Mouse (Mus musculus) midbrain, embryonic 16.5 days (tissue): ENCODE data around the gene Dpp9. TPM values are rescaled to one million over a fixed set of nuclear protein-coding genes. Genes with fewer than 3 reads are reported as not detected.

ENCODE experiments used
- ATAC-seq: fragments of 200-750 bp; cut with Nextera tagmentation; 2 replicates; pipeline ENCODE4 v1.8.0; 2017; ENCODE audit warnings: moderate TSS enrichment
- H3K27ac ChIP-seq: fragments of 300-500 bp; sonication (generic); 2 replicates; pipeline ENCODE4 v1.5.1; 2014; ENCODE audit warnings: mild to moderate bottlenecking, low read length, mixed read lengths
- H3K27me3 ChIP-seq: fragments of 300-500 bp; sonication (generic); 2 replicates; pipeline ENCODE4 v1.6.1; 2014; ENCODE audit warnings: low read depth, low read length, mixed read lengths; ENCODE audit not compliant: control insufficient read depth, insufficient read depth
- H3K36me3 ChIP-seq: fragments of 300-500 bp; sonication (generic); 2 replicates; pipeline ENCODE4 v1.6.1; 2014; ENCODE audit warnings: mild to moderate bottlenecking, low read length, moderate library complexity, mixed read lengths; ENCODE audit not compliant: control insufficient read depth, insufficient read depth
- H3K4me1 ChIP-seq: fragments of 300-500 bp; sonication (generic); 2 replicates; pipeline ENCODE4 v1.6.1; 2014; ENCODE audit warnings: mild to moderate bottlenecking, low read length, mixed read lengths; ENCODE audit not compliant: control insufficient read depth, insufficient read depth
- H3K4me2 ChIP-seq: fragments of 300-500 bp; sonication (generic); 2 replicates; pipeline ENCODE4 v1.6.1; 2014; ENCODE audit warnings: mild to moderate bottlenecking, low read length, mixed read lengths
- H3K4me3 ChIP-seq: fragments of 300-500 bp; sonication (generic); 2 replicates; pipeline ENCODE4 v1.5.1; 2014; ENCODE audit warnings: low read depth, mild to moderate bottlenecking, low read length, moderate library complexity, mixed read lengths
- H3K9ac ChIP-seq: fragments of 300-500 bp; sonication (generic); 2 replicates; pipeline ENCODE4 v1.6.1; 2014; ENCODE audit warnings: low read depth, low read length, mixed read lengths
- H3K9me3 ChIP-seq: fragments of 300-500 bp; sonication (generic); replicated peaks from 2 replicates; pipeline ENCODE4 v1.6.1; 2014; ENCODE audit warnings: mild to moderate bottlenecking, low read length, mixed read lengths; ENCODE audit not compliant: control insufficient read depth, poor library complexity, severe bottlenecking
- WGBS: fragments of 180-500 bp; shearing (Covaris S2); extraction: QIAGEN DNeasy Blood & Tissue Kit; methylation state at CpG from one replicate; pipeline ENCODE4 v1.1.7; 2014; 5-methylcytosine and 5-hydroxymethylcytosine counted together
- polyA plus RNA-seq: library from polyadenylated mRNA; unstranded; fragments of >200 nt; fragmentation: Nextera tagmentation; extraction: Ambion mirVana; gene quantifications from 2 replicates; pipeline ENCODE4 v1.2.1, GENCODE M21; 2015

Gene Dpp9
- polyA plus RNA-seq, 1 experiment from 2014 or later, result 24.2 TPM

GRCm38 (mm10) chr17:56201642-56202041 lies 17.1 kb downstream of the Dpp9 start:
- H3K4me3 ChIP-seq, result no peak overlapping the region
- H3K4me2 ChIP-seq, result no peak overlapping the region
- H3K9ac ChIP-seq, result no peak overlapping the region
- no peaks in the 10 kb centered on the region for H3K4me1 ChIP-seq
- no peaks in the 10 kb centered on the region for H3K27me3 ChIP-seq
- no peak overlapping the region for H3K27ac ChIP-seq
- H3K9me3 ChIP-seq, result no peaks in the 10 kb centered on the region
- peaks cover 80% of the 10 kb centered on the region for H3K36me3 ChIP-seq
- WGBS, result 79% methylated on average over 3 of the region's 3 CpGs
- ATAC-seq, result no peak

GRCm38 (mm10) chr17:56200586-56200985 lies 18.1 kb downstream of the Dpp9 start:
- H3K9me3 ChIP-seq, result no peaks in the 10 kb centered on the region
- 84% methylated on average over 9 of the region's 9 CpGs for WGBS

GRCm38 (mm10) chr17:56196860-56197259 lies 21.8 kb downstream of the Dpp9 start:
- no peak overlapping the region for H3K27ac ChIP-seq
- H3K9me3 ChIP-seq, result no peaks in the 10 kb centered on the region
- H3K36me3 ChIP-seq, result peaks cover 72% of the 10 kb centered on the region
- H3K27me3 ChIP-seq, result no peaks in the 10 kb centered on the region
- no peak overlapping the region for H3K9ac ChIP-seq
- no peak overlapping the region for H3K4me3 ChIP-seq
- WGBS, result 74% methylated on average over 2 of the region's 2 CpGs
- no peaks in the 10 kb centered on the region for H3K4me1 ChIP-seq
- ATAC-seq, result no peak
- no peak overlapping the region for H3K4me2 ChIP-seq

More at GRCm38 (mm10) chr17:56200586-56200985, 18.1 kb downstream of the Dpp9 start:
- Histone ChIP-seq H3K27me3 (no peaks in the 10 kb centered on the region), H3K4me3 (no peak overlapping the region), H3K36me3 (peaks cover 78% of the 10 kb centered on the region), H3K4me1 (no peaks in the 10 kb centered on the region), H3K27ac (no peak overlapping the region), H3K4me2 (no peak overlapping the region), H3K9ac (no peak overlapping the region)
- no peak for ATAC-seq

GRCm38 (mm10) chr17:56194765-56195164 lies 23.9 kb downstream of the Dpp9 start:
- Histone ChIP-seq H3K27me3 (no peaks in the 10 kb centered on the region), H3K27ac (no peak overlapping the region), H3K9ac (no peak overlapping the region), H3K36me3 (peaks cover 67% of the 10 kb centered on the region), H3K9me3 (no peaks in the 10 kb centered on the region), H3K4me2 (no peak overlapping the region), H3K4me1 (no peaks in the 10 kb centered on the region), H3K4me3 (no peak overlapping the region)
- WGBS, result 91% methylated on average over 13 of the region's 13 CpGs
- no peak for ATAC-seq

GRCm38 (mm10) chr17:56194357-56194756 lies 24.3 kb downstream of the Dpp9 start:
- Histone ChIP-seq H3K27me3 (no peaks in the 10 kb centered on the region), H3K36me3 (peaks cover 67% of the 10 kb centered on the region), H3K27ac (no peak overlapping the region), H3K4me1 (no peaks in the 10 kb centered on the region), H3K4me3 (no peak overlapping the region), H3K9ac (no peak overlapping the region), H3K9me3 (no peaks in the 10 kb centered on the region), H3K4me2 (no peak overlapping the region)
- WGBS, result 93% methylated on average over 12 of the region's 12 CpGs
- no peak for ATAC-seq

- Histone ChIP-seq H3K9ac (no peak overlapping the region), H3K27me3 (no peaks in the 10 kb centered on the region), H3K4me1 (no peaks in the 10 kb centered on the region), H3K9me3 (no peaks in the 10 kb centered on the region), H3K4me2 (no peak overlapping the region), H3K36me3 (peaks cover 61% of the 10 kb centered on the region), H3K27ac (no peak overlapping the region), H3K4me3 (no peak overlapping the region)
- 86% methylated on average over 6 of the region's 6 CpGs for WGBS
- ATAC-seq, result no peak
Measured at GRCm38 (mm10) chr17:56191266-56191665, 27.4 kb downstream of the Dpp9 start.

GRCm38 (mm10) chr17:56185281-56186141 lies 33.2 kb downstream of the Dpp9 start:
- H3K27ac ChIP-seq, result 0 out of 2 replicates have a peak overlapping the region, but pooled peaks have one; percentile 19
- H3K9ac ChIP-seq, result no peak overlapping the region
- WGBS, result 37% methylated on average over 11 of the region's 11 CpGs
- no peaks in the 10 kb centered on the region for H3K9me3 ChIP-seq
- no peaks in the 10 kb centered on the region for H3K27me3 ChIP-seq
- peaks cover 7% of the 10 kb centered on the region for H3K4me1 ChIP-seq
- no peak overlapping the region for H3K4me2 ChIP-seq
- peaks cover 29% of the 10 kb centered on the region for H3K36me3 ChIP-seq
- H3K4me3 ChIP-seq, result no peak overlapping the region
- no peak for ATAC-seq

- peak within 1 kb of the TSS; percentile 76 for H3K9ac ChIP-seq
- peaks cover 7% of the 10 kb centered on the region for H3K4me1 ChIP-seq
- peaks cover 27% of the 10 kb centered on the region for H3K36me3 ChIP-seq
- H3K4me2 ChIP-seq, result peak within 1 kb of the TSS; percentile 91
- peak within 1 kb of the TSS; percentile 74 for H3K27ac ChIP-seq
- H3K9me3 ChIP-seq, result no peaks in the 10 kb centered on the region
- peak; percentile 95 for ATAC-seq
- H3K27me3 ChIP-seq, result no peaks in the 10 kb centered on the region
- WGBS, result under 1% methylated on average over 47 of the region's 47 CpGs
- peak within 1 kb of the TSS; percentile 64 for H3K4me3 ChIP-seq
Measured at GRCm38 (mm10) chr17:56183658-56184103, 35.0 kb downstream of the Dpp9 start, which contains the start of gene Mydgf. TSS of gene Mydgf (minus strand) at chr17:56183920.

- Histone ChIP-seq H3K4me3 (peak overlapping the region; percentile 64), H3K27me3 (no peaks in the 10 kb centered on the region), H3K27ac (peak overlapping the region; percentile 74), H3K4me1 (peaks cover 7% of the 10 kb centered on the region), H3K9me3 (no peaks in the 10 kb centered on the region), H3K36me3 (peaks cover 23% of the 10 kb centered on the region), H3K4me2 (peak overlapping the region; percentile 91), H3K9ac (peak overlapping the region; percentile 76)
- WGBS, result 3% methylated on average over 14 of the region's 14 CpGs
- ATAC-seq, result peak; percentile 41
Measured at GRCm38 (mm10) chr17:56182975-56183657, 35.6 kb downstream of the Dpp9 start.
